Mouse (Mus musculus) thymus, adult 2 months (tissue): Measurements from ENCODE around the gene Chd9.

Source experiments
- CTCF ChIP-seq: fragments of 200-500 bp; IDR thresholded peaks from 2 replicates; pipeline ENCODE4 v1.5.1; 2012; ENCODE audit warnings: mild to moderate bottlenecking, control low read depth, low read length, moderate library complexity, borderline replicate concordance; ENCODE audit not compliant: control insufficient read depth, poor library complexity, insufficient read depth; ENCODE audit errors: extremely low read depth
- POLR2A ChIP-seq: fragments of 200-500 bp; IDR thresholded peaks from 2 replicates; pipeline ENCODE4 v1.6.1; 2012; ENCODE audit warnings: mild to moderate bottlenecking, low read length, control low read depth, moderate library complexity; ENCODE audit not compliant: control insufficient read depth, poor library complexity, insufficient read depth; ENCODE audit errors: extremely low read depth

DNA sequence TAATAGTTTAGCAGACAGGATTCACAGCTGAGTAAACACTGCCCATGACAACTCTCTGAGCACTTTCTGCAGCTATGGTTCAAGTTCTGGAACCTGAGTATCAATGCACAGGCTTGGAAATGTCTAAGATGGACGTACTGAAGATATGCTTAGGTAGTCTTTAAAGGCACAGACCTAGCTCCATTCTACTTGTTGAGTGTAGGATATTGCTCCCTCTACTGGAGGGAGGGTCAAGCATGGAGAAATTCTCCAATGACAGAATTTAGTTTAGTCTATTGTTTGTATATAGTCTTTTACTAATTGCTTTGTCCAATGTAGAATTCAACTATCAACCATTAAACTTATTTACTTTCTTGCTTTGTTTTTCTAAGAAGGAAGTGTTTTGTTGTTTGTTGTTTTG is 108.7 kb downstream of the Chd9 start:
- TF ChIP-seq POLR2A (no peak), CTCF (no peak)
